Mouse (Mus musculus) neural tube, embryonic 12.5 days (tissue): Measurements from ENCODE around the gene Scel. TPM values are rescaled to one million over a fixed set of nuclear protein-coding genes. Genes with fewer than 3 reads are reported as not detected.
A peak's percentile ranks its signal among the peaks of the same experiment; 100 is the strongest.
"Not testable (repeated sequence)": the region's sequence is repeated elsewhere in the genome, so short reads cannot be mapped to it uniquely, and the experiment has no call there.

Source experiments
- ATAC-seq: fragments of 200-750 bp; cut with Nextera tagmentation; 2 replicates; pipeline ENCODE4 v1.8.0; 2017; ENCODE audit warnings: low read depth, mild to moderate bottlenecking, moderate TSS enrichment, moderate library complexity; ENCODE audit not compliant: low FRiP score
- H3K27ac ChIP-seq: fragments of 300-500 bp; sonication (generic); 2 replicates; pipeline ENCODE4 v1.5.1; 2016
- H3K27me3 ChIP-seq: fragments of 300-500 bp; sonication (generic); replicated peaks from 2 replicates; pipeline ENCODE4 v1.6.1; 2016; ENCODE audit warnings: mild to moderate bottlenecking
- H3K36me3 ChIP-seq: fragments of 300-500 bp; sonication (generic); 2 replicates; pipeline ENCODE4 v1.6.1; 2016; ENCODE audit warnings: mild to moderate bottlenecking
- H3K4me1 ChIP-seq: fragments of 300-500 bp; sonication (generic); 2 replicates; pipeline ENCODE4 v1.6.1; 2016
- H3K4me2 ChIP-seq: fragments of 300-500 bp; sonication (generic); replicated peaks from 2 replicates; pipeline ENCODE4 v1.6.1; 2016; ENCODE audit warnings: mild to moderate bottlenecking
- H3K4me3 ChIP-seq: fragments of 300-500 bp; sonication (generic); 2 replicates; pipeline ENCODE4 v1.5.1; 2016
- H3K9ac ChIP-seq: fragments of 300-500 bp; sonication (generic); 2 replicates; pipeline ENCODE4 v1.6.1; 2016; ENCODE audit warnings: mild to moderate bottlenecking
- H3K9me3 ChIP-seq: fragments of 300-500 bp; sonication (generic); 2 replicates; pipeline ENCODE4 v1.6.1; 2016; ENCODE audit warnings: mild to moderate bottlenecking
- WGBS: fragments of 180-500 bp; shearing (Covaris S2); methylation state at CpG from one replicate; pipeline ENCODE4 v1.1.7; 2016; 5-methylcytosine and 5-hydroxymethylcytosine counted together
- polyA plus RNA-seq: library from polyadenylated mRNA; unstranded; fragments of >200 nt; fragmentation: Nextera tagmentation; extraction: Ambion mirVana; gene quantifications from 2 replicates; pipeline ENCODE4 v1.2.1, GENCODE M21; 2016

Gene Scel
- polyA plus RNA-seq, result 0.15 TPM in 2 replicates

DNA sequence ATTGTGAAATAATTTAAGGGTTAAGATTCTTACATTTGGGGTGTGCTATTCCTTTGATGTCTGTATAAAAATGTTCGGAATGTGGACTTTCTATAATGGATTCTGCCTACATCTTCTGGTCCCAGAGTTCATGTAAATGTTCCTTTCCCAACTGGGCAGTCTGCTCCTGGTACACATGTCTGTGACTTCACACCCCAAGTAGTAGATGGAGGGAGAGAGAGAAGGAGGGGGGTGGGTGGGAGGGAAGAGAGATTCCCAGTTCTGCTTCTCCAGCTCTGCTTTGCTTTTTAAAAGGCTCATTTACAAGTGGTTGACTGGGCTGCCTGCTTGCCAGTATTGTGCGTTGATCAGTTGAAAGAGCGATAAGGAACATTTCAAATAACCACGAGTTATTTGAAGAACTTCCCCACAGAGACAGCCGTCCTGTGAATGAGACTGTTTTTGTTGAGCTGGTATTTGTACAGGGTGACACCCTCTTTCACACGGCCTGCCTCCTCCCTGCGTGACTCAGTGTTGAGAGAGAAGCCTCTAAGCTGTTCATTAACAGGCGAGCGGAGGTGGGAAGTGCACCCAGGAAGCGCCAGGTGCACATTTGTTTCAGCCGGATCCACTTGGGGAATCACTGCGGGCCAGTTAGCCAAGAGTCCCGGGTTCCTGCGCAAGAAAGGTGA lies at the start of gene Scel:
Gene Scel, plus strand, starts transcription at position 541 of the 671 bp plus-strand sequence.
- H3K27me3 ChIP-seq, result no peaks in the 10 kb centered on the region
- H3K4me3 ChIP-seq, result no peak within 1 kb of the TSS
- H3K9me3 ChIP-seq, result no peaks in the 10 kb centered on the region
- H3K4me2 ChIP-seq, result peak within 1 kb of the TSS; percentile 21
- no peaks in the 10 kb centered on the region for H3K4me1 ChIP-seq
- no peak for ATAC-seq
- H3K27ac ChIP-seq, result no peak within 1 kb of the TSS
- 24% methylated on average over 14 of the region's 14 CpGs for WGBS
- H3K36me3 ChIP-seq, result no peaks in the 10 kb centered on the region
- no peak within 1 kb of the TSS for H3K9ac ChIP-seq

DNA sequence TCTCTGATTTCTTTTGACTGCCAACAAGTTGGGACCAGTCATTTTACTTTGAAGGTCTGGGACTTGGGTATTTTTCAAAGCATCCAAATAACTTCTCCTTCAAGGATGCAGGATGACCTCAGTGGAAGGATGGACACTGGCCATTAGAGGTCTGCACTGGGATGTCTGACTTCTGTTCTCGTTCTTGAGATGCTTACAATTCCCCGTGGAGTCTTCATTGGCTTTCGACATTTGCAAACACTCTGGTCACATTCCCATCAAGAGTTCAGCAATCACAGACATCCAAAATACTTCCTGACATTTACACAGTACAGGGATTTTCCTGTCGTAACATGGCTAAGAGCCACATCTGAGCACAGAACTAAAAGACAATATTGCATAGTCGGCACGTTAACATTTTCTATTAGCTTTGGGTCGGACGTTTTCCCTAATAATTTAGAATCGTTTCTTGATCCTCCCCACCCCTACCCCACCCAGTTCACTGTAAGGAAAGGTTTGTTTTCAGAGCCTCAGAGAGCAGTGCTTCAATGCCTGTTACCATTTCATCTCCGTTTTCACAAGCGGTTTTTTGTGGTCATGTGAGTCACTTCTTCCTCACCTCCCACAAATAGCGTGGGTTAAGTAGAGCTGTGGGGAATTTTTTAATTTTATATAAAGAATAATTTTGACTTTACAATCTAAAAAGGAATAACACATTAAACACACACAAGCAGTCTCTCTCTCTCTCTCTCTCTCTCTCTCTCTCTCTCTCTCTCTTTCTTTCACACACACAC lies 44.3 kb upstream of the Scel start:
- H3K36me3 ChIP-seq, result no peaks in the 10 kb centered on the region
- no peak overlapping the region for H3K4me3 ChIP-seq
- no peak for ATAC-seq
- 89% methylated on average over 12 of the region's 12 CpGs for WGBS
- H3K27me3 ChIP-seq, result no peaks in the 10 kb centered on the region
- H3K9me3 ChIP-seq, result no peaks in the 10 kb centered on the region
- H3K4me2 ChIP-seq, result no peak overlapping the region
- no peak overlapping the region for H3K9ac ChIP-seq
- peaks cover 6% of the 10 kb centered on the region; the same call in 1 of the 2 replicates for H3K4me1 ChIP-seq
- no peak overlapping the region for H3K27ac ChIP-seq

DNA sequence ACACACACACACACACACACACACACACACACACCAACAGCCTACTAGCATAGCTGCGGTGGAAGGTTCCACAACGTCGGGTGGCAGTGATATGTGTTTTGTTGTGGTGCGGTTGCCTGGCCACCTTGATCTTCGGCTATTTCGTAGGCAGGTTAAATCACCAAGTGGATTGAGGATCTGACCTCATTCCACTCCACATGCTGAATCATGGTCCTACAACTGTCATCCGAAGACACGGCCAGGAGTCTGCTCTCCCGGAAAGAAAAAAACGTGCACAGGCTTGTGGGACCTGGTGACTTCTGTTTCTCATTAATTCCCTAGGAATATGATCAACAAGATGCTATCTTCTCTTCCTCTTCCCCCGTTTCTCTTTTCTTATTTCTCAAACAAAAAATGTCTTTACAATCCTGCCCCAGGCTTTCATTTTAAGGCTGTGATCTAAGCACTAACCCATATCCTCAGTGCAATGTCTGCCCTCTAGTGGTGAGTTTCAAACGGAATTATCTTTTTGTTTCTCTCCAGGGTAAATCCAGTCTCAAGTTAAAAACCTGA lies 43.6 kb upstream of the Scel start:
- Histone ChIP-seq H3K4me3 (no peak overlapping the region), H3K27ac (no peak overlapping the region), H3K4me1 (peaks cover 6% of the 10 kb centered on the region; the same call in 1 of the 2 replicates), H3K4me2 (no peak overlapping the region), H3K9me3 (no peaks in the 10 kb centered on the region), H3K27me3 (no peaks in the 10 kb centered on the region), H3K9ac (no peak overlapping the region), H3K36me3 (no peaks in the 10 kb centered on the region)
- WGBS, result 64% methylated on average over 12 of the region's 12 CpGs
- ATAC-seq, result peak; percentile 68

DNA sequence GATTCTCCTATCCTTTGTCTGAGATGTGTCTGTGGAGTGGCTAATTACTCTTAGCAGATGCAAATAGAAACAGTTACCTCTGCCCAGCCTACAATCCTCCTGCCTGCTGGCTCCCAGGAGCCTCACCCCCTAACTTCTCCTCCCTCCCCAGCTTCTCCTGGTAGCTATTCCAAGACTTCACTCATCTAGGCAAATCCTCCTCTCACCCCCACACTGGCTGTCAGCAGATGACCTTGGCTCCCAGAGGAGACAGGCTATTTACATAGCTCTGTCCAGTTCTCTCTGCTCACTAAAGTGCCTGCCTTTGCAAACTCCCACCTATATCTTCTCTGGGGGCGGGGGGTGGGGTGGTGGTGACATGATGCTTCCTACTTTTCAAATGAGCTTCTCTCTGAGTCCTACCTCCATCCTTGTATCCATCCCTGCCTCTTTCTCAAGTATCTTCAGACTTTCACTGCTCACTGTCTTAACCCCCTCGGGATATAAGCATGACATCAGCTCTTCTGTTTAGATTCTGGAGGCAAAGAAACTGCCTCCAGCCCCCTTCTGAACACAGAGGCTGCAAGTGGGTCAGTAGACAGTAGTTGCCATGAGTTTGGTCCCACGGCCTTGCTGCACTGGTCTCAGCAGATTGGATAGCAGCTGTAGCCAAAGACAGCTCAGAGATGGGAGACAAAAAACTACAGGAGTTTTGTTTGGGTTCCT lies 41.9 kb upstream of the Scel start:
- ATAC-seq, result peak; percentile 27; the same call in 1 of the 2 replicates
- H3K27ac ChIP-seq, result no peak overlapping the region

DNA sequence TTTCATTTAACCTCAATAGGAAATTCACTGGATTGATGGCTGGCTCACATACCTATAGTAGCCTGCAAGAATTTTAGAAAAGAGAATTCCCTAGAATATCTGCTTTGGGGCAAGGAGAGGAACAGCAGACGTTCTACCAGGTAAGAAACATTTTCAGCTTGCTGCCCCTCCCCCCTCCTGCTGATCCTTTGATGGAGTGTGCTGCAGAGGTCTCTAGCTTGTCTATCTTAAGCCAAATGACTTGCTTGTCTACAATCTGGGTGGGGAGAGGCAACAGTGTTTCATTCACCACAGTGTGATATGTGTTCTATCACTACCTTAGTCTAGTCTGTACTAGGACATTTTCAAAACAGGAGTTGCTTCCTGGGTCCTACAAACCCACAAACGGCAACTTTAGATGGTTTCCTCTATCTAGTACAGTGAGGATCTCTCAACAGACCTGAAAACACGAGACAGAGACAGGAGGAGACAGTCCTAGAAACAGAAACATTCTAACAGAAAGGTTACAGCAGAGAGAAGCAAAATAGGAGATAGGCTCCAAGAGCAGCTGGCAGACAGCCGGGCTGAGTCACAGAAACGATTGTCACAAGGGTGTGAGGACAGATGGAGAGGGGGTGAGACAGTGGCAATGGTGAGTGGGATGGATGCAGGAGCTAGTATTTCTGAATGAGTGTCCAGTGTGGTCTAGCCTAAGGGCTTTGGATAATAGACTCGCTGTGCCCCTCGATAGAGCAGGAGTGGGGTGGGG lies 41.2 kb upstream of the Scel start:
- peak; percentile 55; the same call in 1 of the 2 replicates for ATAC-seq
- WGBS, result 50% methylated on average over 7 of the region's 7 CpGs
- Histone ChIP-seq H3K4me3 (no peak overlapping the region), H3K36me3 (no peaks in the 10 kb centered on the region), H3K4me1 (peaks cover 6% of the 10 kb centered on the region; the same call in 1 of the 2 replicates), H3K9me3 (no peaks in the 10 kb centered on the region), H3K9ac (no peak overlapping the region), H3K27me3 (no peaks in the 10 kb centered on the region), H3K27ac (no peak overlapping the region), H3K4me2 (no peak overlapping the region)

More for the DNA sequence above, 41.9 kb upstream of the Scel start:
- WGBS, result 53% methylated on average over 3 of the region's 3 CpGs
- no peak overlapping the region for H3K4me2 ChIP-seq
- H3K36me3 ChIP-seq, result no peaks in the 10 kb centered on the region
- H3K27me3 ChIP-seq, result no peaks in the 10 kb centered on the region
- no peaks in the 10 kb centered on the region for H3K9me3 ChIP-seq
- H3K9ac ChIP-seq, result no peak overlapping the region
- H3K4me3 ChIP-seq, result no peak overlapping the region
- H3K4me1 ChIP-seq, result peaks cover 6% of the 10 kb centered on the region; the same call in 1 of the 2 replicates

DNA sequence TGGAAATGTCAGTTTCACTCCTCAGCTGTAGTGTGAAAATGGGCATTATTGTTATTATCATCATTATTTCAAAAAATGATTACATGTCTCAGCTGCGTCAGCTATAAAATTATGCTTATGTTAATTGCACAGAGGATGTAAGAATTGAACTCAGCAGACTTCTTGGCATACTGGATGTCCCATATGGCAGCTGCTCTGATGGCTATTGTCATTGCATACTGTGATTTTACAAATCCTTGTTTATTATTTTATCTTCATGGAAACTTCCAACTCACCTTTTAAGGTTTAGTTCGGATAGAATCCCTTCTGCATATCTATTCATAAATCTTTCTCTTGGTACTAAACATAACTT lies 40.6 kb upstream of the Scel start:
- Histone ChIP-seq H3K27me3 (no peaks in the 10 kb centered on the region), H3K4me2 (no peak overlapping the region), H3K27ac (no peak overlapping the region), H3K4me1 (peaks cover 6% of the 10 kb centered on the region; the same call in 1 of the 2 replicates), H3K4me3 (no peak overlapping the region), H3K9me3 (no peaks in the 10 kb centered on the region), H3K9ac (no peak overlapping the region), H3K36me3 (no peaks in the 10 kb centered on the region)
- WGBS, result 83% methylated on average over 2 of the region's 2 CpGs
- no peak for ATAC-seq

DNA sequence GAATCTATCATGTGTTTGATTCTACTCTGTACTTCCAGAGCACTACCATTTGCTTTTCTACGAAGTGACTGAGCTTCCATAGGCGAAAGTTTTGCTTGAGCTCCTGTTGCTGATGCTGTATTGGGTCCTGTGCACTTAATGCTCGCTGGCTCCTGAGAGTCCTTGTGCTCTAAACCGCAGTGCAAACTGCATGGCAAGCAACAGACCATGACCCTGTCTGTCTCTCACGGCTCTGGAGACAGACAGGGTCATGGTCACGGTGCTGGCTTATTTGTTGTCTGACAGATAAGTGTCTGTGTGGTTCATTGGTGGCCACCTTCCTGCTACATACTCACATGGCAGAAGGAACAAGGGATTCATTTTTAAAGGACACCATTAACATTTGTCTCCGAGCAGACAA lies 37.8 kb upstream of the Scel start:
- Histone ChIP-seq H3K9me3 (no peaks in the 10 kb centered on the region), H3K4me2 (no peak overlapping the region), H3K27ac (no peak overlapping the region), H3K4me3 (no peak overlapping the region), H3K9ac (no peak overlapping the region), H3K27me3 (no peaks in the 10 kb centered on the region), H3K36me3 (no peaks in the 10 kb centered on the region), H3K4me1 (peaks cover 6% of the 10 kb centered on the region; the same call in 1 of the 2 replicates)
- 77% methylated on average over 7 of the region's 7 CpGs for WGBS
- no peak for ATAC-seq

DNA sequence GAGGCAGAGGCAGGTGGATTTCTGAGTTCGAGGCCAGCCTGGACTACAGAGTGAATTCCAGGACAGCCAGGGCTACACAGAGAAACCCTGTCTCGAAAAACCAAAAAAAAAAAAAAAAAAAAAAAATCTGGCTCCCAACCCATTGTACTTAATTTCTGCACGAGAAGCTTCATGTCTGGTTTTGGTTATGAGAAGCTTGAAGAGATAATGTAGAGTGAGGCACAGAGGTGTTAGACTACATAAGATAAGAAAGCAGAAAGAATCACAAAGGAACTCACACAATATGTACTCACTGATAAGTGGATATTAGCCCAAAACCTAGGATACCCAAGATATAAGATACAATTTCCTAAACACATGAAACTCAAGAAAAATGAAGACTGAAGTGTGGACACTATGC lies 36.9 kb upstream of the Scel start:
- H3K4me1 ChIP-seq, H3K27ac ChIP-seq, H3K36me3 ChIP-seq, H3K4me3 ChIP-seq, H3K27me3 ChIP-seq, ATAC-seq, H3K9ac ChIP-seq, H3K4me2 ChIP-seq, H3K9me3 ChIP-seq: not testable (repeated sequence)
- 88% methylated on average over 3 of the region's 3 CpGs for WGBS

DNA sequence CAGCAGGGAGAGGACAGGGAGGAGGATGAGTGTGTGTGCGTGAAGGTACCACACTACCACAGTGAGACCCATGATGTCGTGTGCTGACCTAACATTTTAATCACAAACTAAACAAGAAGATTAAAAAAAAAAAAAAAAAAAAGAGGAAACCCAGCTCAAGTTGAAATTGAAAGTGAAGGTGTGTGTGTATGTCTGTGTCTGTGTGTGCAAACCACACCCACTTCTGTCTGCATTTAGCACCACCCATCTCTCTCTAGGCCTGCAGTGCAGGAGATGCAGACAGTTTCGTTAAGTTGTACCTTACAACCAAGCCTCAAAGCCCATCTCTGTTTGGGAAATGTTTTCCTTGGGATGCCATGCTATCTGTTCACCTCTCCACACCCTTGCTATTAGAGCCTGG lies 35.9 kb upstream of the Scel start:
- Histone ChIP-seq H3K4me2 (no peak overlapping the region), H3K4me3 (no peak overlapping the region), H3K27me3 (no peaks in the 10 kb centered on the region), H3K4me1 (no peaks in the 10 kb centered on the region), H3K36me3 (no peaks in the 10 kb centered on the region), H3K27ac (no peak overlapping the region), H3K9ac (no peak overlapping the region), H3K9me3 (no peaks in the 10 kb centered on the region)
- no peak for ATAC-seq
- WGBS, result 84% methylated on average over 3 of the region's 3 CpGs

DNA sequence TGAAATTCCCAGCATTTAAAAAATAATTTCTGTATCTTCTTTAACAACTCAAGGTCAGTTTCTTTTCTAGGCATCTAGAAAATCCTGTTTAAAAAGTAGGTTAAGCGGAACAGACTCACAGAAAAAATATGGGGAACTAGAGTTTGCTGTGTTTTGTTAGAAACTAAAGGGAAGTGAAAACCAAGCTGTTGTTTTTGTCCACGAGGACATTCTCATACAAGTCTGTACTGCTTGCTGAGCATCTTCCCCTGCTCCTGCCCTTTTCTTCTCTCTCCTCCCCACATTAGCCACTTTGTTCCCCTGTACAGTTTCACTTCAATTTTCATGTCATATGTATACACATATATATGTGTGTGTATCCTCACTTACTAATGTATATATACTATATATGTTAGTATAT lies 35.2 kb upstream of the Scel start:
- no peaks in the 10 kb centered on the region for H3K4me1 ChIP-seq
- no peak overlapping the region for H3K4me2 ChIP-seq
- 82% methylated on average over 2 of the region's 2 CpGs for WGBS
- H3K36me3 ChIP-seq, result no peaks in the 10 kb centered on the region
- no peak overlapping the region for H3K9ac ChIP-seq
- H3K27ac ChIP-seq, result no peak overlapping the region
- ATAC-seq, result no peak
- H3K4me3 ChIP-seq, result no peak overlapping the region
- H3K9me3 ChIP-seq, result no peaks in the 10 kb centered on the region
- no peaks in the 10 kb centered on the region for H3K27me3 ChIP-seq

DNA sequence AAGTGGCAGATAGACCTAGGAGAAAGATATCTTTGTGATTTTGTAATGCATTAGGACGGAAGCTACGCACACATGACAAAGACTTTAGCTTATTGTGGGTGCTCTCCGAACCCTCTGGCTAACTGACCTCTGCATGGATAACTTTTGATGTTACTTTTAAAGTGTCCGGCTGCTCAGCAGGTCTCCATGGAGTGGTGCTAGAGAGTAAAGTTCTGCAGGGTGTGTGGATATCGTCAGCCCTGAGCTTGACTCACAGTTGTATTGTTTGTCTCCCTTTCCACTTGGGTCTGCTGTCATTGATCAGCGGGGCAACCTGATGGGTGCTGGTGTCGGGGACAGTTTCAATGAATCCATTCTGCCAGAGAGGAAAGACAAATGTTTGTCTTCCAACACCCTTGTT lies 33.7 kb upstream of the Scel start:
- no peak for ATAC-seq
- no peak overlapping the region for H3K9ac ChIP-seq
- H3K27me3 ChIP-seq, result no peaks in the 10 kb centered on the region
- no peak overlapping the region for H3K27ac ChIP-seq
- H3K4me3 ChIP-seq, result no peak overlapping the region
- 64% methylated on average over 7 of the region's 7 CpGs for WGBS
- no peaks in the 10 kb centered on the region for H3K9me3 ChIP-seq
- no peaks in the 10 kb centered on the region for H3K4me1 ChIP-seq
- H3K36me3 ChIP-seq, result no peaks in the 10 kb centered on the region
- no peak overlapping the region for H3K4me2 ChIP-seq
